Mouse (Mus musculus) small intestine, adult 2 months (tissue): Measurements from ENCODE around the gene Dapk2. TPM values are rescaled to one million over a fixed set of nuclear protein-coding genes. Genes with fewer than 3 reads are reported as not detected.
A peak's percentile ranks its signal among the peaks of the same experiment; 100 is the strongest.
"Not testable (repeated sequence)": the region's sequence is repeated elsewhere in the genome, so short reads cannot be mapped to it uniquely, and the experiment has no call there.

ENCODE experiments used
- H3K27ac ChIP-seq: fragments of 200-500 bp; 2 replicates; pipeline ENCODE4 v1.5.1; 2012; ENCODE audit warnings: low read depth, low read length, control low read depth, inconsistent platforms; ENCODE audit not compliant: insufficient read depth
- H3K27me3 ChIP-seq: fragments of 200-500 bp; 2 replicates; pipeline ENCODE4 v1.6.1; 2012; ENCODE audit warnings: mild to moderate bottlenecking, moderate library complexity, low read length, inconsistent platforms; ENCODE audit not compliant: control insufficient read depth, insufficient read depth
- H3K36me3 ChIP-seq: fragments of 200-500 bp; 2 replicates; pipeline ENCODE4 v1.6.1; 2012; ENCODE audit warnings: mild to moderate bottlenecking, low read length, control low read depth, inconsistent platforms; ENCODE audit not compliant: control insufficient read depth, insufficient read depth
- H3K4me1 ChIP-seq: fragments of 200-500 bp; 2 replicates; pipeline ENCODE4 v1.6.1; 2012; ENCODE audit warnings: low read length, inconsistent platforms, mixed read lengths; ENCODE audit not compliant: control insufficient read depth, insufficient read depth, insufficient read length
- H3K4me3 ChIP-seq: fragments of 200-500 bp; 2 replicates; pipeline ENCODE4 v1.5.1; 2012; ENCODE audit warnings: low read depth, mild to moderate bottlenecking, control low read depth, inconsistent platforms, low read length, moderate library complexity
- CTCF ChIP-seq: fragments of 200-500 bp; IDR thresholded peaks from 2 replicates; pipeline ENCODE4 v1.5.1; 2012; ENCODE audit warnings: low read depth, mild to moderate bottlenecking, control low read depth, inconsistent platforms, low read length, moderate library complexity, mixed read lengths; ENCODE audit not compliant: insufficient replicate concordance, insufficient read length; ENCODE audit errors: extremely low read depth
- POLR2A ChIP-seq: fragments of 200-500 bp; IDR thresholded peaks from 2 replicates; pipeline ENCODE4 v1.6.1; 2012; ENCODE audit warnings: low read depth, mild to moderate bottlenecking, control low read depth, inconsistent platforms, low read length, moderate library complexity
- WGBS: fragments of 180-500 bp; shearing (Covaris S2); methylation state at CpG from one replicate; pipeline ENCODE4 v1.1.7; 2018; 5-methylcytosine and 5-hydroxymethylcytosine counted together
- polyA plus RNA-seq: library from polyadenylated mRNA; depleted of rRNA; stranded (reverse); fragments of >200 nt; gene quantifications from 2 replicates; pipeline ENCODE4 v1.2.3, GENCODE M21; 2012

Dapk2 gene
- polyA plus RNA-seq, 1 experiment: 8.2 TPM

DNA sequence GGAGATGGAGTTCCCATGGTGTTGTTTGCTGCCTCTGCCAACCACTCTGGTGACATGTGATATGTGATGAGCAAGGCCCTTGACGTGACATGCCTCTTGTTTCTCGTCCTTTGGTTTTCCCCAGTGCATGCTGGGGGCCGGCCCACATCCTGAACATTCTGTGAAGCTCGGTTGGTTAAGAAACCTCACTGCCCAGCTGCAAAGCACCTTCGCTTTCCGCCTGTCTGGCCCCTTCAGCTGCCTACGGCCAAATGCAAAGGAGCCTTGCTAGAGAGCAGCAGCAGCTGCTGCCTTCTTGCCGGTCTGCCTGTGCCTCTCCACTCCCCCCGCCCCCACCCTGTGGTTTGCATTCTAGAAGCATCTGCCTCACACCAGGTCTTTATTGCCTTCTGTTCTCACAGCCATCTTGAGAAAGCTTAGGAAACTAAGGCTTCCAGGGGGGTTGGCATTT lies 123.5 kb downstream of the Dapk2 start:
- Histone ChIP-seq H3K36me3 (no peaks in the 10 kb centered on the region), H3K27me3 (no peaks in the 10 kb centered on the region), H3K4me3 (no peak overlapping the region), H3K4me1 (peaks cover 30% of the 10 kb centered on the region), H3K27ac (peak overlapping the region; percentile 84)
- no peak for TF ChIP-seq CTCF
- no peak for TF ChIP-seq POLR2A
- 81% methylated on average over 9 of the region's 9 CpGs for WGBS

DNA sequence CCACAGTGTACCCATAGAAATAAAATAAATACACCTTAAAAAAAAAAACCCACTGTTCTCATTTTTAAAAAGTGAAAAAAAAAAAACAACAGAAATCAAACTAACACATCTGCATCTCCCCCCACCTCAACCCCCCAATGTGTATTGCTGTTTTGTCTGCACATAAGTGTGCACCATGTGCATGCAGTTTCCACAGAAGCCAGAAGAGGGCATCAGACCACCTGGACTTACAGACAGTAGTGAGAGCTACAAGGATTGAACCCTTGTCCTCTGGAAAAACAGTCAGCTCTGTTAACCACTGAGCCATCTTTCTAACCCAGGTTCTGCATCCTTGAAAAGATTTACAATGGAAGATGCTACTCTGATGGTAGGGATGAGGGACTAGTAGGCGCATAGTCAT lies 124.6 kb downstream of the Dapk2 start:
- TF ChIP-seq CTCF (no peak), POLR2A (no peak)
- Histone ChIP-seq H3K27me3 (no peaks in the 10 kb centered on the region), H3K27ac (no peak overlapping the region), H3K4me3 (no peak overlapping the region), H3K4me1 (peaks cover 21% of the 10 kb centered on the region), H3K36me3 (no peaks in the 10 kb centered on the region)
- 100% methylated on average over 1 of the region's 1 CpGs for WGBS

DNA sequence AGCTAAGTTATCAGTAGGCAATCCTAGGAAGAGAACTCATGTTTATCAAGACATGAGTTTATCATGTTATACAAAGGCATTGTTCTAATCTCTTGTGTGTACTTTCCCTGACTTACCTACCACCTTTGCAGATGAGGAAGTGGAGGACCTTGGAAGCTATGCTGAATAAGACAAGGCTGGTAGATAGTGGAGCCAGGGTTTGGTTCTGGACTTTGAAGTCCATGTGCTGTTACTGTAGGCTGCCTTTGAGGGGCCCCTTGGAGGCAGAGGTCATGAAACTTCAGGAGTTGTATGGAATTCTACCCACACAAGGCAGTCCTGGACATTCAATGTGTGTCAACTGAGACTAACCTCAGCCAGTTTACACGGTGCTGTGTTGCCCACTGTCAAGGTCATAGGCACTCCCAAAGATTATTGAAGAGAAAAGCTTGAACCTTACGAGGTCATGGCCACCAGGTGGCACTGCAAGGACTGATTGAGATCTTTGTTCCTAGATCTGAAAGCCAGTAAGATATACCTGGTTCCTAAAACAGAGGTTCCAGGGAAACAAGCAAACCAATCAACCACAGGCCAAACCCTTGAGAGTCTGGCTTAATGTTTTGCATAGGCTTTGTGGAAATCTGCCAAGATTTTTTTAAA lies 125.7 kb downstream of the Dapk2 start:
- Histone ChIP-seq H3K4me1 (peaks cover 21% of the 10 kb centered on the region), H3K4me3 (no peak overlapping the region), H3K27me3 (no peaks in the 10 kb centered on the region), H3K27ac (peak overlapping the region; percentile 72), H3K36me3 (no peaks in the 10 kb centered on the region)
- WGBS: 5% methylated on average over 2 of the region's 2 CpGs
- TF ChIP-seq POLR2A (no peak), CTCF (peak; percentile 53; the same call in 1 of the 2 replicates)

DNA sequence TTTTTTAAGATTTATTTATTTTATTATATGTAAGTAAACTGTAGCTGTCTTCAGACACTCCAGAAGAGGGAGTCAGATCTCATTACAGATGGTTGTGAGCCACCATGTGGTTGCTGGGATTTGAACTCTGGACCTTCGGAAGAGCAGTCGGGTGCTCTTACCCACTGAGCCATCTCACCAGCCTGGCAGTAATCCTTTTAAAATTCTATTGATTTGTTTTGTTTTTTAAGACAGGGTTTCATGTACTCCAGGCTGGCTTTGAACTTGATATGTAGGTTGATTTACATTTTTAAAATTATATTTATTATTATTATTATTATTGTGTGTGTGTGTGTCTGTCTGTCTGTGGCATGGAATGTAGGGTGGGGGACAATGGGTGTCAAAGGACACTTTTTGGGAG lies 127.2 kb downstream of the Dapk2 start:
- H3K4me1 ChIP-seq: peaks cover 11% of the 10 kb centered on the region; the same call in 1 of the 2 replicates
- H3K36me3 ChIP-seq, H3K4me3 ChIP-seq, H3K27me3 ChIP-seq, H3K27ac ChIP-seq: not testable (repeated sequence)
- 75% methylated on average over 2 of the region's 2 CpGs for WGBS

DNA sequence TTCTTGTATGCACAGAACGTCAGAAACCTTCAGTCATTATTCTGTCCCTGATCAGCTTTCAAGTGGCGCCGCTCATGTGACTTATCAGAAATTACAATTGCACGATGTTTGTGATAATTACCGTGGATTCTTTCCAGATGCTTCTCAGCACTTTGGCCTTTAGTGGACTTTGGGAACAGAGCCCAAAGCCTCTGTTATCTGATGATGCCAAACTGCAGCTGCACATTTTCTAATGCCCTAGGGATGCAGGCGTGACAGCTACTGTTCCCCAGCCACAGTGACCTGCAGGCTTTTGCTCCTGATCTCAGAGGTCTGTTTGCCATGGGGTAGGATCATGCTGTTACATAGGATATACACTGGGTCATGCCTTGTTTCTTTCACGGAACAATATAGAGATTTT lies 127.9 kb downstream of the Dapk2 start:
- no peak for TF ChIP-seq POLR2A
- no peak for TF ChIP-seq CTCF
- Histone ChIP-seq H3K27me3 (no peaks in the 10 kb centered on the region), H3K4me1 (peaks cover 11% of the 10 kb centered on the region; the same call in 1 of the 2 replicates), H3K4me3 (no peak overlapping the region), H3K27ac (no peak overlapping the region), H3K36me3 (no peaks in the 10 kb centered on the region)
- 22% methylated on average over 7 of the region's 7 CpGs for WGBS

DNA sequence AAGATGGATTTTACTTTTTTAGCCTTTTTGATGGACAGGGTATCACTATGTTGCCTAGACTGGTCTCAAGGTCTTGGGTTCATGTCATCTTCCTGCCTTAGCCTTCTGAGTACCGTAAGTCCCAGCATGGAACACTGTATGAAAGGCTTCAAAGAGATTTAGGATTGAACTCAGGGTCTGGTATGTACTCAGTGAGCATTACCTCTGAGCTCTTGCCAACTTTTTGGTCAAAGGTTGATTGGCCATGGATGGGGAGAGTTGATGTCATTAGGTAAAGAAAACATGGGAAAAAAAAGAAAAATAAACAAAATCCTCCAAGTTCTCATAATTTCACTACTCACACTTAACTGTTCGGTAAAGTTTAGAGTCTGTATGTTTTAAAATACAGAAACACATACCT lies 132.7 kb downstream of the Dapk2 start:
- Histone ChIP-seq H3K4me3 (no peak overlapping the region), H3K4me1 (no peaks in the 10 kb centered on the region), H3K27ac (no peak overlapping the region), H3K36me3 (no peaks in the 10 kb centered on the region), H3K27me3 (no peaks in the 10 kb centered on the region)
- TF ChIP-seq CTCF: no peak
- no peak for TF ChIP-seq POLR2A
- WGBS: 94% methylated on average over 2 of the region's 2 CpGs

DNA sequence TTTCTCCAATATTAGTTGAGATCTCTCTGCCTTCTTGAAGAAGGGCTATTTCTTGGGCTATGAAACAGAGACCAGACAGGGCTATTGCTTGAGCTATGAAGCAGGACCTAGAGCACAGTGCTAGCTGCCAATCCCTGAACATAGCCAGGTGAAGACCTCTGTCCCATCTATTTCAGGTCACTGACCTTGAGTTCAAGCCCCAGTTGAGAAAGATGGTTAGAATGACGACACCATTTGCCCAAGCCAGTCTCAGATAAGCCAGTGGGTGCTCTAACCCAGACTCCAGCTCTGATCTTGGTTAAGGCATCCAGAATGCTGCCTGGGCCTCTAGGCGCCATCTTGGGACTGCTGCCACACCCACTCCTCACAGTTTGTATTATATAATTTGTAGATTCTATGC lies 135.3 kb downstream of the Dapk2 start:
- no peaks in the 10 kb centered on the region for H3K36me3 ChIP-seq
- 89% methylated on average over 2 of the region's 2 CpGs for WGBS
- TF ChIP-seq CTCF (no peak), POLR2A (no peak)

More for the DNA sequence above, 135.3 kb downstream of the Dapk2 start:
- Histone ChIP-seq H3K27me3 (no peaks in the 10 kb centered on the region), H3K27ac (no peak overlapping the region), H3K4me1 (no peaks in the 10 kb centered on the region), H3K4me3 (no peak overlapping the region)
